Mouse (Mus musculus): Measurements from ENCODE around the gene 5730522E02Rik. TPM values are rescaled to one million over a fixed set of nuclear protein-coding genes. Genes with fewer than 3 reads are reported as not detected.

5730522E02Rik gene
- polyA plus RNA-seq (2021; fragmentation: Nextera tagmentation): 3.3 and 6.0 TPM in 2 replicates
- long read RNA-seq, experiment 1, partial matches to known transcripts: 2 of 6 reads
- long read RNA-seq, experiment 1, other reads (novel, unspliced or antisense): 4 of 6 reads
- long read RNA-seq, experiment 2, partial matches to known transcripts: 0 of 2 reads
- long read RNA-seq, experiment 2, other reads (novel, unspliced or antisense): 2 of 2 reads

GRCm38 (mm10) chr11:26210582-26211180 is at the start of gene 5730522E02Rik:
TSS of gene 5730522E02Rik (minus strand) at chr11:26210763.

Other genes starting within 250 kb of the 5730522E02Rik start
- gene Fancl, start 175.4 kb upstream of the 5730522E02Rik start, polyA plus RNA-seq (2021; fragmentation: Nextera tagmentation): 3.9 and 4.6 TPM in 2 replicates